Mouse (Mus musculus): ENCODE measurements around the gene Fgf13. TPM values are rescaled to one million over a fixed set of nuclear protein-coding genes. Genes with fewer than 3 reads are reported as not detected.

Fgf13 gene
- polyA plus RNA-seq, 1 experiment from 2014 or later: 2.0 TPM

DNA sequence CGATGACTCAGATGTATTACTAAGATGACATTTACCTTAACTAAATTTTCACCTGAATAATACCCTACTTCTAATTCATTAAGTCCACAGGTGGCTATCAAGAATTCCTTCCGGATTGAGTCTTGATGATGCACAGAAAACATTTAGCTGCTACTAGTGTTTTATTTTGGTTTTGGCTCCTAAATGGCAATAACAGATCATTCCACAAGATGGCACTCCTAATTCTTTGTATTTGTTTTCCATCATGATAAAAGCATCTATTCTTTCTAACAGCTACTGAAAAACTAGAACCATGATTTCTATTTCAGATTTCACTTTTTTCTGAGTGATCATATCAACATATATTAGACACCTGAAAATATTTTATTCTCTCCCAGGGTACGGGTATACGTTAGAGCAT lies 373.7 kb downstream of the Fgf13 start:
- DNase-seq (ENCODE audit: low spot score): no peak

GRCm38 (mm10) chrX:59186922-59187321 lies 380.9 kb downstream of the Fgf13 start:
- no peak for DNase-seq (ENCODE audit: low spot score)

- no peak for DNase-seq (ENCODE audit: low spot score)
Observed at GRCm38 (mm10) chrX:59182323-59182722, 385.5 kb downstream of the Fgf13 start.

DNA sequence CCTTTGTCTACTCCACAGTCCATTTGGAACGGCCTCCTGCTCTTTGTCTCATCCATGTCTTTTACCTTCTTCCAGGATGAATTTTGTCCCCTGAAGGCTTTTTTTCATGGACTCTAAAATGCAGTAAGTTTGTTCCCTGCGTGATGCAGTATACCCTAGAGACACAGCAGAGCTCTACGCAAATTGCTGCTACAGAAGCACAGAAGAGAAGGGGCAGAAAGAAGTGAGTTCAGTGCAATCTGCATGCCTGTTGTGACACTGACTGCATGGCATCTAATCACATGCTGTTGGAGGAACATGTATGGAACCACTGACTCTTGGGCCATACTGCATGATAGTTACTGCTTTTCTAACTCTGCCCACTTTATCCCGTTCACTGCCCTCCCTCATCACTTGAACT lies 388.2 kb downstream of the Fgf13 start:
- no peak for DNase-seq (ENCODE audit: low spot score)

GRCm38 (mm10) chrX:59179081-59179596 lies 388.7 kb downstream of the Fgf13 start:
- DNase-seq (ENCODE audit: low spot score): no peak

DNA sequence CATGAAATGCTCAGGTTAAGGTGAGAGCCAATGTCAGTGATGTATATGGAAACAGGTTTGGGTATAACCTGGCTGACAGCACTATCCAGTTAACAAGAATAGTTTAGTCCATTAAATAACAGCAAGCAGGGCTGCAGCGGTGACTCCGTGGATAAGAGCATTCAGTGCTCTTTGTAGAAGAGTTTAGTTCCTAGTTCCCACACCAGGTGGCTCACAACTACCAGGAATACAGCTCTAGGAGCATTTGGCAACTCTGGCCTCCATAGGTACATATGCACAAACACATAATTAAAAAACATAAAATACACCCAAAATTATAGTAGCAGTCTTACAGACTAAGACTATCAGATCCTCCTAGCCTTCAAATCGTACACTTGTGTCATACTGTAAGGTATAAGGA lies 390.2 kb downstream of the Fgf13 start:
- no peak for DNase-seq (ENCODE audit: low spot score)

GRCm38 (mm10) chrX:59172200-59172599 lies 395.7 kb downstream of the Fgf13 start:
- no peak for DNase-seq (ENCODE audit: low spot score)

GRCm38 (mm10) chrX:59166763-59167162 lies 401.1 kb downstream of the Fgf13 start:
- no peak for DNase-seq (ENCODE audit: low spot score)

- no peak for DNase-seq (ENCODE audit: low spot score)
Observed at GRCm38 (mm10) chrX:59141947-59142346, 425.9 kb downstream of the Fgf13 start.

DNA sequence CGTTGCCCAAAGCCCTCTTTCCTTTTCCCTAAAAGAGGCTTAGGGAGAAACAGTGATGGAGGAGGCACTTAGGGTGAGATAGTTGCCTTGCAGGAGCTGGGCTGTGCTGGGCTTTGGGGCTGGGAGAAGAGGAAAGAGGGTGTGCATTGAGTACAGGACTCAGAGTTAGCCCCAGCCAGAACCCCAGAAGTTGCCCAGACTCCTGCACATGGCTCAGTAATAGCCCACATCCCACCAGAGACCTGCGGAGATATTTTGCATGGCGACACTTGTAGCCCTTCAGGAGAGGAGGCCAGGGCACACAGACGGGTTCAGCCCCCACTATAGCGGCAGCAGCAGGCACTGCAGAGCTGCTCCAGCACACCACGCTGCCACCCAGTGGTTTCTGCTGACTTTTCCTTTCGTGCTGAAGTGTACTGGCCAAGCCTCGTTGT lies 432.9 kb downstream of the Fgf13 start:
- peak; percentile 2 for DNase-seq (ENCODE audit: low spot score)

- no peak for DNase-seq (ENCODE audit: low spot score)
Observed at GRCm38 (mm10) chrX:59134166-59134861, 433.6 kb downstream of the Fgf13 start.

- no peak for DNase-seq (ENCODE audit: low spot score)
Observed at GRCm38 (mm10) chrX:59133834-59134165, 434.1 kb downstream of the Fgf13 start.

DNA sequence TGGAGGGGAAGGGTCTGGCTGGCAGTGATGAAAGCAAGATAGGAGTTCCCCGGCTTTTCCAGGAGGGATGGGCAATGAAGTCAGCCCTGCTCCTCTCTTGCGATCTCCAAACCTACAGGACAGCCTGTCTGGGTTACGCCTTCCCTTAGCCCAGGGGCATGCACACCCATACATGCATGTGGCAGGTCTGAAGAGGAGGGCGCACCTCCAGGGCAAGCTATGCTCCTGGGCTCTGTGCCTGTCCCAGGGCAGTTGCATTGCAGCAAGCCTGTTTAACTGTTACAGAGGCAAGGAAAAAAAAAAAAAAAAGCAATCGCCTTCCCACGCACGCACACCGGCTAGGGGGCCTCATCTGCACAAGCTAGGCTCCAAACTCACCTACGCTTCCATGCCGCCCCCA lies 434.5 kb downstream of the Fgf13 start:
- no peak for DNase-seq (ENCODE audit: low spot score)

- no peak for DNase-seq (ENCODE audit: low spot score)
Observed at GRCm38 (mm10) chrX:59126637-59127036, 441.2 kb downstream of the Fgf13 start.

- DNase-seq (ENCODE audit: low spot score): no peak
Observed at GRCm38 (mm10) chrX:59113187-59113586, 454.7 kb downstream of the Fgf13 start.

DNA sequence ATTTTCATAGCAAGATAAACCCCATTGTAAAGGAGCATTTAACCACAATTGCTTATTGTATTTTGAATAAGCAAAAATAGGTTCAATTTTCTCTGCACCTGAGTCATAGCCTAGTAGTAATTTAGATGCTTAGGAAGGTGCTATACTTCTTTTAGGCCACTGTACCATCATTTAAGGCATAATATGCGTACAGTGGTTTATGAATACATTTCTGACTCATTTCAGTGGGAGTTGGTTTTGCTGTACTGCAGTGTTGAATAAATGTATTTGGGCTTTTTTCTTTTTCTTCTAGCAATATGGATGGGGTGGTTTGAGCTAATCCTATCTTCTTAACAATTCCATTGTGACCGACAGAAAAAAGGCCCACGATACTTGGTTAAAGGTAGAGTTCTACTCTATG lies 481.9 kb downstream of the Fgf13 start:
- DNase-seq (ENCODE audit: low spot score): no peak

- no peak for DNase-seq (ENCODE audit: low spot score)
Observed at GRCm38 (mm10) chrX:59080427-59080826, 487.4 kb downstream of the Fgf13 start.

DNA sequence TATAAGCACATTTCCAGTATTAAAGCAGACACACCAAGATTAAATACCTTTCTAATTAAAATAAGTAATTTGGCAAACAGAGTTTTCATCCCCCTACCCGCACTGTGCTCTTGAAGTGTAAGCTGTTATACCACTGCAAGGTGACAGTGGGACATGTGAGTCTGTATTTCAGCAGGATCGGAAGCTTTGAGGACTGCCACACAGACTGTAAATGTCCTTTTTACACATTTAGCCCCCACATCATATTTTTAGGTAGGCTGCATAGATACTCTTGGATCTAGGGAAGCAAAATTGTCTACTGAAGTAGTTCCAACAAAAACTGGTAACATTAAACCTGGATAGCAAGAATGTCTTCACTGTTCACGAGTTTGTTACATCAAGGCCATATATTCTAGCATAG lies 495.8 kb downstream of the Fgf13 start:
- DNase-seq (ENCODE audit: low spot score): no peak

GRCm38 (mm10) chrX:59063157-59063556 lies 504.7 kb downstream of the Fgf13 start:
- DNase-seq (ENCODE audit: low spot score): no peak

GRCm38 (mm10) chrX:59034969-59035368 lies 532.9 kb downstream of the Fgf13 start:
- DNase-seq (ENCODE audit: low spot score): no peak

Data from thymus, postnatal 0 days (tissue).